Mouse (Mus musculus) liver, embryonic 16.5 days (tissue): Measurements from ENCODE around the gene Cd300lg. TPM values are rescaled to one million over a fixed set of nuclear protein-coding genes. Genes with fewer than 3 reads are reported as not detected.
A peak's percentile ranks its signal among the peaks of the same experiment; 100 is the strongest.

ENCODE experiments used
- ATAC-seq: fragments of 200-750 bp; cut with Nextera tagmentation; 2 replicates; pipeline ENCODE4 v1.8.0; 2017; ENCODE audit warnings: low read depth, mild to moderate bottlenecking, moderate number of reproducible peaks, moderate library complexity
- H3K27ac ChIP-seq: fragments of 300-500 bp; sonication (generic); 2 replicates; pipeline ENCODE4 v1.5.1; 2014; ENCODE audit warnings: mild to moderate bottlenecking, low read length
- H3K27me3 ChIP-seq: fragments of 300-500 bp; sonication (generic); 2 replicates; pipeline ENCODE4 v1.6.1; 2014; ENCODE audit warnings: low read depth, low read length, mixed read lengths; ENCODE audit not compliant: control insufficient read depth, insufficient read depth
- H3K36me3 ChIP-seq: fragments of 300-500 bp; sonication (generic); 2 replicates; pipeline ENCODE4 v1.6.1; 2014; ENCODE audit warnings: mild to moderate bottlenecking; ENCODE audit not compliant: control insufficient read depth, insufficient read depth
- H3K4me1 ChIP-seq: fragments of 300-500 bp; sonication (generic); 2 replicates; pipeline ENCODE4 v1.6.1; 2014; ENCODE audit warnings: low read depth, low read length, mixed read lengths; ENCODE audit not compliant: control insufficient read depth
- H3K4me2 ChIP-seq: fragments of 300-500 bp; sonication (generic); 2 replicates; pipeline ENCODE4 v1.6.1; 2014; ENCODE audit warnings: low read depth, low read length, mixed read lengths
- H3K4me3 ChIP-seq: fragments of 300-500 bp; sonication (generic); 2 replicates; pipeline ENCODE4 v1.5.1; 2014; ENCODE audit warnings: low read depth, mild to moderate bottlenecking, low read length
- H3K9ac ChIP-seq: fragments of 300-500 bp; sonication (generic); 2 replicates; pipeline ENCODE4 v1.6.1; 2014; ENCODE audit warnings: low read depth, low read length
- H3K9me3 ChIP-seq: fragments of 300-500 bp; sonication (generic); replicated peaks from 2 replicates; pipeline ENCODE4 v1.6.1; 2016; ENCODE audit warnings: low read length; ENCODE audit not compliant: control insufficient read depth
- WGBS: fragments of 180-500 bp; shearing (Covaris S2); extraction: QIAGEN DNeasy Blood & Tissue Kit; methylation state at CpG from one replicate; pipeline ENCODE4 v1.1.7; 2014; ENCODE audit not compliant: insufficient replicate concordance; 5-methylcytosine and 5-hydroxymethylcytosine counted together
- polyA plus RNA-seq: library from polyadenylated mRNA; unstranded; fragments of >200 nt; fragmentation: Nextera tagmentation; extraction: Ambion mirVana; gene quantifications from 2 replicates; pipeline ENCODE4 v1.2.1, GENCODE M21; 2015

Gene Cd300lg
- polyA plus RNA-seq, 1 experiment from 2014 or later = 0.87 TPM

GRCm38 (mm10) chr11:102087931-102088898 lies 46.9 kb downstream of the Cd300lg start, which contains the start of gene Mpp2:
Mpp2 (minus strand) TSS chr11:102088515.
- H3K9ac ChIP-seq = peak within 1 kb of the TSS; percentile 93
- peaks cover 26% of the 10 kb centered on the region for H3K4me1 ChIP-seq
- H3K9me3 ChIP-seq = no peaks in the 10 kb centered on the region; the same call in 1 of the 2 replicates
- under 1% methylated on average over 49 of the region's 49 CpGs for WGBS
- peak within 1 kb of the TSS; percentile 85 for H3K4me2 ChIP-seq
- H3K27me3 ChIP-seq = no peaks in the 10 kb centered on the region; the same call in 1 of the 2 replicates
- peak within 1 kb of the TSS; percentile 87 for H3K27ac ChIP-seq
- H3K4me3 ChIP-seq = peak within 1 kb of the TSS; percentile 85
- ATAC-seq = peak; percentile 87
- peaks cover 3% of the 10 kb centered on the region; the same call in 1 of the 2 replicates for H3K36me3 ChIP-seq

GRCm38 (mm10) chr11:102089088-102089808 lies 47.9 kb downstream of the Cd300lg start:
- H3K4me1 ChIP-seq = peaks cover 32% of the 10 kb centered on the region
- peak overlapping the region; percentile 85 for H3K4me2 ChIP-seq
- peak overlapping the region; percentile 87 for H3K27ac ChIP-seq
- peak overlapping the region; percentile 85 for H3K4me3 ChIP-seq
- H3K9ac ChIP-seq = peak overlapping the region; percentile 93
- H3K27me3 ChIP-seq = no peaks in the 10 kb centered on the region; the same call in 1 of the 2 replicates
- peak; percentile 89 for ATAC-seq
- H3K36me3 ChIP-seq = peaks cover 3% of the 10 kb centered on the region; the same call in 1 of the 2 replicates
- H3K9me3 ChIP-seq = no peaks in the 10 kb centered on the region
- WGBS = under 1% methylated on average over 20 of the region's 20 CpGs

GRCm38 (mm10) chr11:102095676-102096075 lies 54.4 kb downstream of the Cd300lg start:
- peaks cover 18% of the 10 kb centered on the region for H3K27me3 ChIP-seq
- H3K27ac ChIP-seq = 0 out of 2 replicates have a peak overlapping the region, but pooled peaks have one; percentile 24
- peaks cover 35% of the 10 kb centered on the region for H3K4me1 ChIP-seq
- no peaks in the 10 kb centered on the region for H3K9me3 ChIP-seq
- 79% methylated on average over 3 of the region's 3 CpGs for WGBS
- peak overlapping the region; percentile 30; the same call in 1 of the 2 replicates for H3K9ac ChIP-seq
- ATAC-seq = no peak
- no peaks in the 10 kb centered on the region for H3K36me3 ChIP-seq
- no peak overlapping the region for H3K4me3 ChIP-seq
- 0 out of 2 replicates have a peak overlapping the region, but pooled peaks have one; percentile 64 for H3K4me2 ChIP-seq

- H3K4me1 ChIP-seq = peaks cover 35% of the 10 kb centered on the region
- WGBS = 38% methylated on average over 5 of the region's 5 CpGs
Measured at GRCm38 (mm10) chr11:102096446-102096845, 55.1 kb downstream of the Cd300lg start.

GRCm38 (mm10) chr11:102096887-102097391 lies 55.6 kb downstream of the Cd300lg start:
- Histone ChIP-seq H3K9me3 (no peaks in the 10 kb centered on the region), H3K4me2 (peak overlapping the region; percentile 64), H3K27ac (peak overlapping the region; percentile 70), H3K4me3 (peak overlapping the region; percentile 35), H3K36me3 (no peaks in the 10 kb centered on the region), H3K4me1 (peaks cover 35% of the 10 kb centered on the region), H3K9ac (peak overlapping the region; percentile 32), H3K27me3 (peaks cover 31% of the 10 kb centered on the region)
- peak; percentile 92 for ATAC-seq
- under 1% methylated on average over 17 of the region's 18 CpGs for WGBS

More at GRCm38 (mm10) chr11:102096446-102096845, 55.1 kb downstream of the Cd300lg start:
- H3K9me3 ChIP-seq = no peaks in the 10 kb centered on the region
- H3K27ac ChIP-seq = peak overlapping the region; percentile 70
- peak overlapping the region; percentile 35 for H3K4me3 ChIP-seq
- no peaks in the 10 kb centered on the region for H3K36me3 ChIP-seq
- no peak for ATAC-seq
- H3K9ac ChIP-seq = peak overlapping the region; percentile 32
- H3K27me3 ChIP-seq = peaks cover 26% of the 10 kb centered on the region
- peak overlapping the region; percentile 64 for H3K4me2 ChIP-seq

GRCm38 (mm10) chr11:102101219-102101618 lies 59.9 kb downstream of the Cd300lg start, which contains the start of gene Ppy:
Ppy (minus strand) TSS chr11:102101319.
- peaks cover 27% of the 10 kb centered on the region for H3K4me1 ChIP-seq
- H3K27me3 ChIP-seq = peaks cover 66% of the 10 kb centered on the region
- H3K9ac ChIP-seq = no peak within 1 kb of the TSS
- no peak within 1 kb of the TSS for H3K4me2 ChIP-seq
- no peak for ATAC-seq
- H3K36me3 ChIP-seq = no peaks in the 10 kb centered on the region
- 46% methylated on average over 4 of the region's 4 CpGs for WGBS
- H3K4me3 ChIP-seq = no peak within 1 kb of the TSS
- no peak within 1 kb of the TSS for H3K27ac ChIP-seq
- H3K9me3 ChIP-seq = no peaks in the 10 kb centered on the region

GRCm38 (mm10) chr11:102102485-102103258 lies 61.4 kb downstream of the Cd300lg start:
- H3K4me2 ChIP-seq = no peak overlapping the region
- H3K27me3 ChIP-seq = peaks cover 81% of the 10 kb centered on the region

More at GRCm38 (mm10) chr11:102102485-102103258, 61.4 kb downstream of the Cd300lg start:
- Histone ChIP-seq H3K9me3 (no peaks in the 10 kb centered on the region), H3K36me3 (no peaks in the 10 kb centered on the region), H3K4me1 (peaks cover 13% of the 10 kb centered on the region), H3K27ac (no peak overlapping the region), H3K4me3 (no peak overlapping the region), H3K9ac (no peak overlapping the region)
- 7% methylated on average over 17 of the region's 17 CpGs for WGBS
- ATAC-seq = peak; percentile 19; the same call in 1 of the 2 replicates
